Mouse (Mus musculus) central nervous system, embryonic 11.5 days (tissue): ENCODE results near the gene Stpg1. TPM values are rescaled to one million over a fixed set of nuclear protein-coding genes. Genes with fewer than 3 reads are reported as not detected.

ENCODE experiments used
- polyA plus RNA-seq: library from polyadenylated mRNA; depleted of rRNA; stranded (reverse); fragments of >200 nt; gene quantifications from 2 replicates; pipeline ENCODE4 v1.2.3, GENCODE M21; 2012; rRNA removed

Stpg1 gene
- 0.41 and 0.42 TPM in 2 replicates for polyA plus RNA-seq

DNA sequence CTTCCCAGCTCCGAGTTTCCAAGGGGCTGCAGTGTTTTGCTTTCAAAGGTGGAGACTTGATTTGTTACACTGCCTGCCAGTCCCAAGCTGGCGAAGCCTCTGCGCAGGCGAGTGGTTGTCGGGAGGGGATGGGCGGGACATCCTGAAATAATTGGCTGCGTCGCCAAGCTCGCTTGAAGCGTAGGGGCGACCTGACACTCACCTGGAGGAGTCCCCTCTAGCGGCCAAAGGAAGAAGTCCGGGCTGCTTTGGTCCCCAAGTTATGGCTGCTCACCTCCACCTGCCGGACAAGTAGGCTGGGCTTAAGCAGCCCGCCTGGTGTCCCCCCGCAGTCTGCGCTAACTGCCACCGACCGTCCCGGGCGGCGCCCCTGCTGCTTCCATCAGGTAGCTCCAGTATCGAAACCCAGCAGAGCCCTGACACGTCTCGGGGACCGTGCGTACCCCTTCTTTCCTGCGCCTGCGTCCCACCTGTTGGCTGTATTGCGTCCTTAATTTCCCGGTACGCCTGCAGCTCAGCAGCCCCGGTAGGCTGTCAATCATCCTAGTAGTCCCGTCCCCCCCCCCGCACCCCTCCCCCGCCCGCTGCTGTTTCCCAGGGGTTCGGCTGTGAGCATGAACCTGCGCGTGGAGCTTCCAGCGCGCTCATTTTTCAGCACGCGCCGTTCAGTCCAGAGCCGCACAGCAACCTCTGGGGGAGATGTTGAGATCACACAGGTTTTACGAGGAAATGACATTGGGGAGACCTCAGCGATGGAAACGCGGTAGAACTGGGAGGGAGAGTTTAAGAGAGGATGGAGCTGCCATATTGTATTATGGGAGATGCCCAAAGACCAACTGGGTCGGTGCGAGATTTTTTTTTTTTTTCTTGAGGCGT, at the start of gene Stpg1, which contains the start of gene Nipal3:
TSS of gene Stpg1 (plus strand) at position 270 of the 876 bp plus-strand sequence.
TSS of gene Nipal3 (minus strand) at position 518 of the 876 bp plus-strand sequence.

DNA sequence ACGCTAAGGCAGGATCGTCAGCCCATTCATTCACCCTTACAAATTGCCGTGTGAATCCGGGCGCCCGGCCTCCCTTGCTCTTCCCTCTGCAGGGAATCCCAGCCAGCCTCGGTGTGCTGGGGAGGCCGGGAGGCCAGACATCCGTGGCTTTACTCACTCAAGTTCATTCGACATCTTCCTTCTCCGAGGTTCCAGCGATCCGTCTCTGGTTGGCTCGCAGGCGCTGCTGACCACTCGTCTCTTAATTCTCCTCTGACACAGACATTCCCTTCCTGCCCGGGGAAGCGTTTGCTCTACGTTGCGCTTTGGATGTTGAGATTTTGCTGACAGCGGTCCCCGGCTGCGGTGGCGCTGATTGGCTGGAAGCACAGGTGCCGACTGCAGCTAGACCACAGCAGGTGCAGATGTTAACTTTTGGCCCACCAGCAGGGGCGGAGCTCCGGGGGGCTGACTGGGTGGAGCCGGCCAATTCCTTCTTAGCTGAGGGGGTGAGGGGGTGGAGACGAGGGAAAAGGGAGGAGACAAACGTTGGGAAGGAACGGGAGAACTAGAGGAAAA, 78.7 kb downstream of the Stpg1 start, which contains the start of gene Grhl3:
TSS of gene Grhl3 (minus strand) at position 380 of the 558 bp plus-strand sequence.

Other genes starting within 250 kb of the Stpg1 start
- 84.2 and 90.3 TPM in 2 replicates for gene Clic4, start 222.0 kb upstream of the Stpg1 start, polyA plus RNA-seq
- gene Srrm1, start 141.5 kb upstream of the Stpg1 start, polyA plus RNA-seq = 156 and 173 TPM in 2 replicates
- gene Ncmap, start 96.6 kb upstream of the Stpg1 start, polyA plus RNA-seq = 0.41 and 1.0 TPM in 2 replicates
- 12.2 and 13.1 TPM in 2 replicates for gene Rcan3, start 60.9 kb upstream of the Stpg1 start, polyA plus RNA-seq
- 6.0 and 6.1 TPM in 2 replicates for gene Nipal3, start 248 bp downstream of the Stpg1 start, polyA plus RNA-seq
- 1.9 and 2.3 TPM in 2 replicates for gene Grhl3, start 78.8 kb downstream of the Stpg1 start, polyA plus RNA-seq
- gene Ifnlr1, start 191.5 kb downstream of the Stpg1 start, polyA plus RNA-seq = 0.34 and 0.87 TPM in 2 replicates
- gene Il22ra1, start 233.4 kb downstream of the Stpg1 start, polyA plus RNA-seq = 0.07 and 0.10 TPM in 2 replicates